Mouse (Mus musculus): ENCODE data around the gene Tnrc6c. TPM values are rescaled to one million over a fixed set of nuclear protein-coding genes. Genes with fewer than 3 reads are reported as not detected.
A peak's percentile ranks its signal among the peaks of the same experiment; 100 is the strongest.

Tnrc6c gene
- total RNA-seq, 2 experiments from 2014 or later = 53.3 to 54.9 TPM

DNA sequence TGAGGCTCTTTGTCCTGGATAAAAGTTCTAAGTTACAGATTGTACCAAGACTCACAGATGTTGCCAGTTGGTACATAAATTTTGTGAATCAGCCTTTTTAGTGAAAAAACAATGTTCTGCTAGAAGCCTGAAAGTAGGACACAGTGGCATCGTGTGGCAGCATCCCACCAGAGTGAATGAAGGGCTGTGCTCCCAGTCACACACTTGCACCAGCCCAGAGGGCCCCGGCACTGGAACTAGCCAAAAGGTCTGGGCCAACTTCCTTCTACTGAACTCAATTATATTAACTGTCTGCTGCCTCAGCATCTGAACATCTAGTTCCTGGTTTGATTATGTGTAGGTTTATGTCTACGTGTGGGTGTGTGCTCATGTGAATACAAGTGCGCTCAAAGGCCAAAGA is 72.9 kb downstream of the Tnrc6c start:
- no peak for DNase-seq (ENCODE audit: low spot score in 2 of 2)

DNA sequence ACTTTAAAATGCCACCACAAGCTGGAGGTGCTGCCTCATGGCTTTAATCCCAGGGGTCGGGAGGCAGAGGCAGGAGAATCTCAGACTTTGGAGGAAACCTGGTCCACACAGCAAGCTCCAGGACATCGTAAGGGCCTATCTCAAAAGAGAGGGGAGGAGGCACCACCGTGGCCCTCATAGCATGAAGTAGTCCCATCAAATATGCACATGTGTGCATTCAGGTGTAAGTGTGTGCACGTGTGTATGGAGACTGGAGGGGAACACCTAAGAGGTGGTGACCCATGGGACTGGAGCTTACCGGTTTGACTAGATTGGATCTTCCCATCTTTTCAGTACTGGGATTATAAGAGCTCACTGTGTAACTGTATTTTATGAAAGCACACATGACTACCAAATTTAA is 74.2 kb downstream of the Tnrc6c start:
- DNase-seq (ENCODE audit: low spot score in 2 of 2) = no peak

DNA sequence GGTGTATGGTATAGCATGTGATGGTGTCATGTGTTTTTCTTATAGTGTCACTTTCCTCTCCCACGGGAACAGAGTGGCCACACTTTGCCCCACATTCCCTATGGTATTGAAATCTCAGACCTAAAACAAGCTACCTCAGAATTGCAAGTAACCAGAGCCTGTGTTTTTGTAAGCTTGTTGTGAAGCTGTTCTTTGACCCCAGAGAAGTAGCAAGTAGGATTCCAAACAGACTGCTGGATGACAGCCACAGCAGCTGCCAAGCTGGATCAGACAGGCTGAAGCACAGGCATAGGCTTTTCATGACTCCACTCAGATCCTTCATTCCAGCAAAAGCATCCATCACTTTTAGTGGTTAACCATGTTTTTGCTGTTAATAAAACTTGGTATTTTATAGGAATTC is 74.8 kb downstream of the Tnrc6c start:
- no peak for DNase-seq (ENCODE audit: low spot score in 2 of 2)

DNA sequence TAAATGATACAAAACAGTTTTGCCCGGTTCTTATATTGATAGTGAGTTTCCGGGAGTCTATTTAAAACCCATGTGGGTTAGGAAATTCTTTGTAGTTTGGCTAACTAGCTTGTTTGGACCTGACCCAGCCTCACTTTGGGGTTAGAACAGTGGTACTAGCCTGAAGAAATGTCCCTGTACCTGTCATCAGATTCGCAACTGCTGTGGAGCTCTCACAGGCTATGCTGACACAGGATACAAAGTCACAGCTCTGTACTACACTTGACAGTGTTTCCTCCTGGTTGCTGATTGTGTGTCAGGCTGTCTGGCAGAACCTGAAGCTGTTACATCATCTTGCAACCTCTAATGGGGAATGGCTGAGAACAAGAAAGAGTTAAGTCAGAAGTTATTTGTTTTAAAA is 75.3 kb downstream of the Tnrc6c start:
- DNase-seq (ENCODE audit: low spot score in 2 of 2) = no peak

DNA sequence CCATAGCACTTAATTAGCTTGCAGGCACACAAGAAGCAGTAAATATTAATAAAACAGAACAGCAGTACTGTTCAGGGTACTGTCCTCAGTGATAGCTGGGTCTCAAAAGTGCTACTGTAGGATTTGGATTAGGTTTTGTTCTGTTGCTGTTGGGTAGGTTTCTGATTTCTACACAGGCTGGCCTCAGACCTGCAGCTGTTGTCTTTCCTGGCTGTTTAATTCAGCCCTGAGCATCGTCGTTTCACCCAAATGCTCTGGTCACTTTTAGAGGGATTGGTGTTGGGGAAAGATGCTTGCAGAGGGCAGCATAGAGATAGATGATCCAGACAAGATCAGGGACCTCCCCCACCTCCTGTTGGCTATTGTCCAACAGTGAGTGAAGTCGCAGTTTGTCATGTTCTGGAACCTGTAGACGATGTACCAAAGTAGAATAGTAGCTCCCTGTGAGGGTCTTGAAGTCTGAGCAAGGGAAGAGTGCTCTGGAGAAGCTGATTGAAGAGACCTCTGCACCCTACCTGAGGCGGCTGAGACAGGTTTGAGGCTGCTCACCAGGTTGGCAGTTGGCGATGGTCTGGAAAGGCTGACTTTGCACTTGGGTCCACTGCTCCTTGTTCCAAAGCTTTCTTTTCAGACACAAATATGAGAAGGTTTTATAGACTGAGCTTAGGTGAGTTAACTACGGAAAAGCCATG is 75.9 kb downstream of the Tnrc6c start:
- DNase-seq (ENCODE audit: low spot score in 2 of 2) = no peak

DNA sequence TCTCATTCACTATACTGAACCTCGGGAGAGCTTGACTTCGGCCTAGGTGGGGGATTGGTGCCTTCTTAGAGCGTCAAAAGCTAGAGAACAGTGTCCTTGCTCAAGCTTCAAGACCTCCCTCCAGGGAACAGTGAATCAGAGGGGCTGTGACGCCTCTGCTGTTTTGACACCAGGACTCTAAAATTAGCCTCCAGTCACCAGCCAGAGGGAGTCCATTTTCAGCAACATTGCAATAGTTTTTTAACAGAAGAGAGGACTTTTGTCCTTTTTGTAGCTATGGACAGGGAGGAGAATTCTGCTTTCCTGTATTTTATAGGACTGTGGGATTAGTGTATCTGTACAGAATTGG is 76.4 kb downstream of the Tnrc6c start:
- no peak for DNase-seq (ENCODE audit: low spot score in 2 of 2)

DNA sequence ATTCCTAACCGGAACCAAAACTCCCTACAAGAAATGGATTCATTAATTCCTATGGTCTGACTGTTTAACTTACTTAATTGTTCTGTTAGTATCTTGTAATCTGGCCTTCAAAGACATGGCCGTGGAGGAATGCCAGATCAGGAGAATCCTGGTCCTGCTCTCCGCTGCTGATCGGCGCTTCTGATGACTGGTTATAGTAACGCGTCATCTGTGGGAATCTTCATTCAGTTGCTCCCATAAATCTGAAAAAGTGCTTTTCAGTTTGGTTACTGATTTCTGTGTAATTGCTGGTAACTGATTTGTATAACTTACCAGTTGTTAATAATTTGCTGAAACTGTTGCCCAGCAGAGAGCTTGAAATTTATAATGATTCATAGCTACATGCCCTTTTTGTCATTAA is 77.4 kb downstream of the Tnrc6c start:
- DNase-seq (ENCODE audit: low spot score in 2 of 2) = no peak

DNA sequence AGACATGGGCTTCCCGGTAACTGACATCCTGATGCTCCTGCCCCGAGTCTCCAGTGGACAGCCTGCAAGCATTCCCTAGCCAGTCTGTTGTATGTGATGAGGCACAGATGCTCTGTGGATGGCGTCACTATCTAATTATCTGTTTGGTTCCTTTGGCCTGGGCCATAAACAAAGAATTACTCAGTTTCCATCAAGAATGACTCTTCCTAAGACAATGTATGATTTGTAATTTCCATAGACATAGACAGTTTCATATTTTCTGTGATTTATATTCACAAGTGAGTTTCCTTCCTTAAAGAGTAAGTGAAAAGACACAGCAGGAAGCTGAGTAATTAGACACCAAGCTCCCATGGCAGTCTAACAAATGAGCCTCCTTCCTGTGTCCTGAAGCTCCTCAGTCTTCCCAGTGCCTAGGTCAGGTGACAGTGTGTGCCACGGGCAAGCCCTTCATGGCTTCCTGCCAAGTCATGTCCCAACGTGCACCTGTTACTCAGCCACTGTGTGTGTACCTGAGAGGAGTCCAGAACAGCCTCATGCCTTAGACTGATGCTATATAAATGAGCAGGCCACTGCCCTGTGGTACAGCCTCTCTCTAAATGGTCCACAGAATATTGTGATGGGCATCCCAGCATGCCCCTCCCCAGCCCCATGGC is 82.1 kb downstream of the Tnrc6c start:
- no peak for DNase-seq (ENCODE audit: low spot score in 2 of 2)

DNA sequence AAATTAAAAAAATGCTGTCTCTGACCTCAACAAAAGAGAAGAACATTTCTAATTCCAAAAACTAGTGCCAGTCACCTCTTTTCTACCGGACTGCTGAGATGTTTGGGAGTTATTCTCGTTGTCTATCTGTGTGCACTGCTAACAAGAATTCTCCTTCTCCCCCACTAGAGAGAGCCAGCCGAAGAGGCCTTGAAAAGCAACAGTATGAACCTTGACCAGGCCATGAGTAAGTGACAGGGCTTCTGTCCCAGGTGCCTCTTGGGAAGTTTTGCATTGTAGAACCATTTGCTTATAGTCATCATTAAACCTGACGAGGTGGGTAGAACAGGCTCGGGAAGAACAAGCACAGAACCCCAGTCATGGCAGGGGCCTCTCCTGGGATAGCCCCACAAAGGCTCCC is 84.0 kb downstream of the Tnrc6c start:
- no peak for DNase-seq (ENCODE audit: low spot score in 2 of 2)

DNA sequence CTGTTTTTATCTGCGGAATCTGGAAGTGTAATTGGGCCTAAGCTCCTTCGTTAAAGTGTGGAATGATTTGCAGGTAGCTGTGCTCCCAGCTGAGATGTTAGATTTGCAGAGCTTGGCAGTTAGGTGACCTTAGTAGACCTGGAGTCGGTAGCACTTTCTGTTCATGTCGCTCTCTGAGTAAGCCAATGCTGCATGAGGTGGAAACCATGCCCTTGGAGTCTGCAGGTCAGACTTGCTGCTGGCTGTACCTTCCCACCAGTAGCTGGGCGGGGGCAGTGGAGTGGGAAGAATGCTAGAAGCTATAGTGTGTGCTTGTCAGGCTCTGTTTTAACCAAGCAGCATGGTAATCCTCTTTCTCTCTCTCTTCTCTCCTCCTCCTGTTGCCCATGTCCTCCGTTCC is 87.0 kb downstream of the Tnrc6c start:
- DNase-seq (ENCODE audit: low spot score in 2 of 2) = no peak

DNA sequence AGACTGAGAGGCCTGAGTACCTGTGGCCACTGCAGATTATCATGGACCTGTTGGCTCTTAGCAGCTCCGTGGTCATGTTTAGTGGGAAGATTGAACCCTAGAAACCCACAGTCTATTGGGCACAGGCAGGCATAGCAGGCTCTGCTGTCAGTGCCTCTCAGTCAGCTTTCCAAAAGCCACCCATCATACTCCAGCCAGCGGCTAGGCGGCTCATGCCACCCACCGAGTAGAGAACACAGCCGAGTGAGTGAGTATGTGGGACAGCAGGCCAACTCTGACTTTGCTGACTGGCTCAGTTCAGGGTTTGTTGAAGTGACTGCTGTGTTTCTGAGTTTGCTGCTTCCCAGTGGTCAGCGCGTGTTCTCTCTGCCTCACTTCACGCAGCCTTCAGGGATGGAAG is 88.2 kb downstream of the Tnrc6c start:
- peak in 1 of 2 experiments; percentile 47 for DNase-seq (ENCODE audit: low spot score in 2 of 2)

DNA sequence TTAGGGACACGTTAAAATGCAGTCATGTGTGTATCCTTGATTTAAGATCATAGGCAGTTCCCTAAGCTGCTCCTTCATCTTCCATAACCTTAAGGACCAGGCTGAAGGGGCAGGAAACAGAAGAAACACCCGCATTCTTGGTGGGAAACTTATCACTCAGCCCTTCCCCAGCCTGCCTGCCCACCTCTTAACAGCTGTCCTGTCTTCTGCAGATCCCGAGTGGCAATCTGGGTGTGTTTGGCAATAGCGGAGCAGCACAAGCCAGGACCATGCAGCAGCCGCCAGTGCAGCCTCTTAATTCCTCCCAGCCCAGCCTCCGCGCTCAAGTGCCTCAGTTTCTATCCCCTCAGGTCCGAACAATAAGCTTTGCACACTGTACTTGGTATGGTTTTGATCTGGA is 88.6 kb downstream of the Tnrc6c start:
- DNase-seq (ENCODE audit: low spot score in 2 of 2) = no peak

DNA sequence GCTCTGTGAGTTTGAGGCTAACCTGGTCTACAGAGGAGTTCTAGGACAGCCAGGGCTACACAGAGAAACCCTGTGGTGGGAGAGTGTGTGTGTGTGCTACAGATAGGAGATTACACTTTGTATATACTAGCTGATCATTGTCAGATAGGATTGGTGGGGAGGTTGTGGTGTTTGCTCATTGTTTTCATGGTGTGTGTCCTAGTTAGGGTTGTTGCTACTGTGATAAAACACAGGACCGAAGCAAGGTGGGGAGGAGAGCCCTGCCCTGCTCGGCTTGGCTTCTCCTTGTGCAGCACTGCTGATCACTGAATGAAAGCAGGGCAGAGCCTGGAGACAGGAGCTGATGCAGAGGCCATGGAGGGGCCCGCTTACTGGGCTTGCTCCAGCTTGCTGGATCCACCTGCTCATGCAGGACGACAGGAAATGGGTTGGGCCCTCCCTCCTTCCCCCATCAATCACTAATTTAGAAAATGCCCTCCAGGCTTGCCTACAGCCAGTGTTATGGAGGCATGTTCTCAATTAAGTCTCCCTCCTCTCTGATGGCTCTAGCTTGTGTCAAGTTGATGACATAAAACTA is 89.5 kb downstream of the Tnrc6c start:
- DNase-seq (ENCODE audit: low spot score in 2 of 2) = no peak

DNA sequence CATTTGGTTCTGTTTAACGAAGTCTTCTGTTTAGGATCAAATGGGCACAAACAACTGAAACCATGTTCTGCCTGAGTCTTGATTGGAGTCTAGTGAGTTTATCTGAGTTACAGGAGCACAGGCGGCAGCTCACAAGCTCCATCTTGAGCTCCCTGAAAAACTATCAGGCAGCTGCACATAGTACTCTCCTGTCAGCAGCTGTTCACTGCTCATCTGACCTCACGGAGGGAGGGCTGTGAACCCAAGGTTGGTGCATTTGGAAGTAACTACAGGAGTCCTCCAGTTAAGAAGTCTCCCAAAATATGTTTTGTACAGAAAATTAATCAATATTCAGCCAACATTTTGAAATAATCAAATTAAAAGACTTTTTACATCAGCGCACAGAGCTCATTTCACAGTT is 94.5 kb downstream of the Tnrc6c start:
- DNase-seq (ENCODE audit: low spot score in 2 of 2) = no peak

DNA sequence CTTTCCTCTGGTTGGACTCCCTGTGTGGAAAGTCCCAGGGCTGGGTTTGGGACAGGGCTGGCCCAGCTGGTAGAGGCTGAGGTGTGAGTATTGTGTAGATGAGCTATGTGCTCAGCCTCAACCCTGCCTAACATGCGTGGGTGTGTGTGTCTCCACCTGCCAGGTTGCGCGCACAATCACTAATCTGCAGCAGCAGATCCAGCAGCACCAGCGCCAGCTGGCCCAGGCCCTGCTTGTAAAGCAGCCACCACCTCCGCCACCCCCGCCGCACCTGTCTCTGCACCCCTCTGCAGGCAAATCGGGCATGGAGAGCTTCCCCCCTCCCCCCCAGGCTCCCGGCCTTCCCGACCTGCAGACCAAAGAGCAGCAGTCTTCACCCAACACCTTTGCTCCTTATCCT is 95.3 kb downstream of the Tnrc6c start:
- peak; percentile 84 to 86 for DNase-seq (ENCODE audit: low spot score in 2 of 2)

DNA sequence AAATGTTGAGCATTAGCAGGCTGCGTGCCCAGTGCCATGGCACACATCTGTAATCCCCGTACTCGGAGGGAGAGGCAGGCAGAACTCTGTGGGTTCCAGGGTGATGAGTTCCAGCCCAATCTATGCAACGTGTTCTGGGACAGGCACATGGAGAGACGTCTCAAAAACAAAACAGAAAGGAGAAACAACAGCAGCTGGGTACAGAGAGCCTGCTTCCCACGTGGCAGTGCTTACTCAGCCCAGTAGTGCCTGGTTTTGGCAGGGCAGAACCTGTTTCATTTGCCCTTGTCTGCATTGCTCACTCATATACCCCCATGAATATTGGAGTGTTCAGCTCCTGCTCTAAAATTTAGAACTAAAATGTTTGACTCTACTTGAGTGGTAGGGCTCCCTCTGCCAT is 97.5 kb downstream of the Tnrc6c start:
- DNase-seq (ENCODE audit: low spot score in 2 of 2) = no peak

DNA sequence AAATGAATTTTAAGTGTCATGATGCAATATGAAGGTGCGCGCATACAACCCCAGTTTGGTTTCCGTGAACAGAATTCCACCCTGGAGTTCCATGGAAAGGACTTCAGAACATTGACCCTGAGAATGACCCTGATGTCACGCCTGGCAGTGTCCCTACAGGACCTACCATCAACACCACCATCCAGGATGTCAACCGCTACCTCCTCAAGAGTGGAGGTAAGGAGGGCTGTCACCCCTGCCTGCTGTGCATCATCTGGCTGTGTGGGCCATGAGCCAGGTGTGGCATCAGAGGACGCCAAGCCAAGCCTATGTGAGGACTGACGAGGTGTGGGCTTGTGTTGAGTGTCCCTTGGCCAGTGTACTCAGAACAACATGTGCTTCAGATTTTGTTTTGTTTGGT is 101.8 kb downstream of the Tnrc6c start:
- DNase-seq (ENCODE audit: low spot score in 2 of 2) = no peak

DNA sequence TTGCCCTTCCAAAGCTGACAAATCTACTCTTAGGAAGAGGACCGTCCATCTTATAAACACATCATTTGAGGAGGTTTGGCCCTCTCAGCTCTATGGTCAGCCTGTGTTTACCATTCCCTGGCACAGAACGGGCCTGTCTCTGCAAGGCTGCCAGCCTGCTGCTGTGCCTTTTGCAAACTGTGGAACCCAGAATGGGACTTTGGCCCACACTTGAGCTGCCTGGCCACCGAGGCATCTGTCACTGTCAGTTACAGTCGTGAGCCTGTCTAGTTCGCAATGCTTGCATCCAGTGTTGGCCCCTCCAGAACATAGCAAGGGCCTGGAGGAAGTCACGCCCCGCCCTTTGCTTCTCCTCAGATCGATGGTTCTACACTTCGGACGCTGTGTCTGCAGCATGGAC is 105.2 kb downstream of the Tnrc6c start:
- DNase-seq (ENCODE audit: low spot score in 2 of 2) = no peak

DNA sequence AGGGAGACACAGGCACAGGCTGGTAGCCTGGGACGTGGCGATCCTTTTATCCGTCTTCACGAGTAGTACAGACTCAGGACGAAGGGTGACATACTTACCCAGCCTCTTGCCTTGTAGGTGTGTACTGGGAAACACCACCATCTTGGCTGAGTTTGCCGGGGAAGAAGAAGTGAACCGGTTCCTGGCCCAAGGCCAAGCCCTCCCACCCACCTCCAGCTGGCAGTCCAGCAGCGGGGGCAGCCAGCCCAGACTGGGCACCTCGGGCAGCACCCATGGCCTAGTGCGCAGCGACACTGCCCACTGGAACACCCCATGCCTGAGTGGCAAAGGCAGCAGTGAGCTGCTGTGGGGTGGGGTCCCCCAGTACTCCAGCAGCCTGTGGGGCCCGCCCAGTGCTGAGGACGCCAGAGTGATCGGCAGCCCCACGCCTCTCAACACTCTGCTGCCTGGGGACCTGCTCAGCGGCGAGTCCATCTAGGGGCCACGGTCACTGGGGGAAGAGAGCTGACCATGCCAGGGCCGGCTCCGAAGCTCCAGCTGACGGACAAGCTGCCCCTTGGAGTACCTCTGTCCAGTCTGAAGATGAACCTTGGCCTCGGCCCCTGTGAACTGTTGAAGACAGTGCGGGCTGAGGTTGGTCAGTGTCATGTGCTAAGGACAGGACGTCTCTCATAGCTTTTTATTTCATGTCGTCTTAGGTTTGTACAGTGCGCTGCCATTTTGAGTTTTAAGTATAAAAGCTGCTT is 106.5 kb downstream of the Tnrc6c start:
- peak; percentile 53 to 69 for DNase-seq (ENCODE audit: low spot score in 2 of 2)

DNA sequence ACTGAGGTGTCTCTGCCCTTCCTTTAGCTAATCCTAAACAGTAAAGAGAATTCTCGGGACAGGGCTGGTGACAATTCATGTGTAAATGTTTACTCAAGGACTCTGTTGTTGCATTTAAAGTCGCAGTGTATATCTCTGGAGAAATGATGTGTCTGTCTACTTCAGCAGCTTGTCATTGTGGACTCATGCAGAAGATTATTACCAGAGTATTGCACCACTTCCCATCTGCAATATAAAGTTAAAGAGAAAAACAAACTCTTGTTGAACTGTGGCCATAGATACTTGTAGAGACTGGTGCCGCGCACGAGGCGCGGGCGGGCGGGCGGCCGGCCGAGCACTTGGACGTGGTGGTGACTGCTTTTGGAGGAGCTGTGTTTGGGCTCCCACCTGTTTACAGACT is 107.7 kb downstream of the Tnrc6c start:
- DNase-seq (ENCODE audit: low spot score in 2 of 2) = no peak

DNA sequence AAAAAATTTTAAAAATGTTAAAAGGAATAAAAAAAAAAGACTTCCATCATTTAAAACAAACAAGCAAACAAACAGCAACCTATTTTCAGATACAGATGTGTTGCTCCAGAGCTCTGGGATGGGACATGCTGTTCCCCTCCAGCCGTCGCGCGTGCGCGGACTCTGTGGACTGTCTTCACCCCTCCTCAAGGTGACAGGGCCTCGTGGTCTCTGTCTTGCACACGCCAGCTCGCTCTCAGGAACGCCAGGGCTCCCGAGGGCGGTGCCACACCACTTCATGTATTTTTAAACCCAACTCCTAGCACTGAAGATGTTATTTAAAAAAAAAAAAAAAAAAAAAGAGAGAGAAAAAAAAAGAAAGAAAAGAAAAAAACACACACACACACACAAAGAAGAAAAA is 108.2 kb downstream of the Tnrc6c start:
- DNase-seq (ENCODE audit: low spot score in 2 of 2) = no peak

DNA sequence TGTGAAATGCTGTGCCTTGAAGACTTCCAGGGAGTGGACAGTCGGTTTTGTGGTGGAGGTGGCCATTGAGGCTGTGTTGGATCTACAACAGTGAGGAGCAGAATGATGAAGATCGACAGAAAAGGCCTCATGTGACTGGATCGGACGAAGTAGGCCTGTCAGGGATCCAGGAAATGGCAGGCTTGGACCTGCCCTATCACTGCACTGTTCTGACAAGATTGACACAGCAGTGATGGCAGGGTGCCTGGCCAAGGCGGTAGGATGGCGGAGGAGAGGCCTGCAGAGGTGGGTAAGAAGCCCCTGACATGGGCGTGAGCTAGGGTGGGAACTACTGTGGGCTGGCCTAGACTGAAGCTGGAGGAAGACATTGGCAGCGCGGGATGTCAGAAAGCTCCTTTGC is 110.2 kb downstream of the Tnrc6c start:
- DNase-seq (ENCODE audit: low spot score in 2 of 2) = no peak

All from left cerebral cortex, adult 18-20 months (tissue).